Mouse (Mus musculus) liver, adult 2 months (tissue): Measurements from ENCODE around the gene Syp.

ENCODE experiments used
- CTCF ChIP-seq: fragments of 200-500 bp; IDR thresholded peaks from 2 replicates; pipeline ENCODE4 v1.5.1; 2011; ENCODE audit warnings: low read depth, low read length, control low read depth
- POLR2A ChIP-seq: fragments of 200-500 bp; IDR thresholded peaks from 2 replicates; pipeline ENCODE4 v1.6.1; 2011; ENCODE audit warnings: low read length, control low read depth; ENCODE audit not compliant: insufficient read depth; ENCODE audit errors: extremely low read depth

GRCm38 (mm10) chrX:7595371-7595770 is 42.9 kb upstream of the Syp start:
- TF ChIP-seq POLR2A, result no peak
- TF ChIP-seq CTCF, result no peak
